Mouse (Mus musculus) B cell, adult 62 days (primary cell): ENCODE data around the gene H2-Ke6. TPM values are rescaled to one million over a fixed set of nuclear protein-coding genes. Genes with fewer than 3 reads are reported as not detected.

Source experiments
- total RNA-seq: library from RNA; stranded (reverse); gene quantifications from 4 replicates; pipeline ENCODE4 v1.2.4, GENCODE M21; 2023

H2-Ke6 gene
- total RNA-seq: 122 to 144 TPM (median 136 TPM) in 4 replicates

DNA sequence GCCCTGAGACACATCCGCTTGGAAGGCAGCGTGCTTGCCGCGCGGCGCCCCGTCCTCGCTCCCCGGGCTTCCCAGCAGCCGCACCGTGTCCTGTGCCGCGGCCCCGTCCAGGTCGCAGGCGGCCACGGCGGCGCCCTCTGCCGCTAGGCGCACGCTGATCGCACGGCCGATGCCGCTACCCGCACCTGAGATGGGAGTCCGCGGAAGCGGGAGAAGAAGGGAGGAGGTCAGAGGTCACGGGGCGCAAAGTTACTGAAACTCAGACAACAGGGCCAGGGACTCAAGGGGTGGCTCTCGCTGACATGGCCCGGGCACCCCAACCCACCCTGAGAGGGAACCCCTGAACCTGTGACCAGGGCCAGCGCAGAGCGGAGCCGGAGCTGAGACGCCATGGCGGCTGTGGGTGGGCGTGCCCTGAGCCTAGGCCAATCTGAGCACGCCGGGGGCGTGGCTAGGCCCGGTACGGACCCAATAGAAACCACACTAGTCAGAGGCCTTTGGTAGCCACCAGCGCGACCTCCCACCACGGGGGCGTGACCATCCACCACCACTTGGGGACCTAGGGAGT is at the start of gene H2-Ke6:
Gene H2-Ke6, minus strand, starts transcription at position 405 of the 568 bp plus-strand sequence.

DNA sequence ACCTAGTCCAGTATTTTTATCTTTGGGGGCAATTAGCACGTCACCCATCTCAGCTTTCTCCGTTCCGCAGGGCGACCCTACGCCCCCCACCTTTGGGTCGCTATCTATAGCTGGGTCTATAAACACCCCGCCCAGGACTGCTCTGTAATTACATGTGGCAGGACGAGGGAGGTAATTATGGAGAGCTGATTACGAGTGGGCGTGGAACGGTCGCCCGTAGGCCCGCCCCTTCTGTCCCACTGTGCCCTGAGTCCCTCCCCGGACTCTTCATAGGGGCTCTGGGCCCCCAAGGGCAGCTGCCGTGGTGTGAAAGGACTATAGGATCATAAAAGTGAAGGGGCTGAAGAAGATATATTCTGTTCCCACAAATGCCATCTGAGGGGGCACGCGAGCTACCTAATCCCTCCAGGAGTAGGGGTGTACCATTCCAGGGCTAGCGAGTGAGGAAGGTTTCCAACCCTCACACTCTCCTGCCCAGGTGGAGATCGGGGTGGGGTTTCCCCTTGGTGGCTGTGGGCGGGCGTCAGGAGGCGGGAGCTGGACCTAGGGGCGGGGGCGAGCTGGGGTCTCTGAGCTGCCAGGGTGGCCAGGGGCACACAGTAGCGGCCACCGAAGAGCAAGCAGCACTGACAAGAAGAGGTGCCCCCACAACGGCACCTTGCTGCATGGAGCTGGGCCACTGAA is 11.2 kb upstream of the H2-Ke6 start, which contains the start of gene Col11a2:
Gene Col11a2, plus strand, starts transcription at position 560 of the 684 bp plus-strand sequence.

DNA sequence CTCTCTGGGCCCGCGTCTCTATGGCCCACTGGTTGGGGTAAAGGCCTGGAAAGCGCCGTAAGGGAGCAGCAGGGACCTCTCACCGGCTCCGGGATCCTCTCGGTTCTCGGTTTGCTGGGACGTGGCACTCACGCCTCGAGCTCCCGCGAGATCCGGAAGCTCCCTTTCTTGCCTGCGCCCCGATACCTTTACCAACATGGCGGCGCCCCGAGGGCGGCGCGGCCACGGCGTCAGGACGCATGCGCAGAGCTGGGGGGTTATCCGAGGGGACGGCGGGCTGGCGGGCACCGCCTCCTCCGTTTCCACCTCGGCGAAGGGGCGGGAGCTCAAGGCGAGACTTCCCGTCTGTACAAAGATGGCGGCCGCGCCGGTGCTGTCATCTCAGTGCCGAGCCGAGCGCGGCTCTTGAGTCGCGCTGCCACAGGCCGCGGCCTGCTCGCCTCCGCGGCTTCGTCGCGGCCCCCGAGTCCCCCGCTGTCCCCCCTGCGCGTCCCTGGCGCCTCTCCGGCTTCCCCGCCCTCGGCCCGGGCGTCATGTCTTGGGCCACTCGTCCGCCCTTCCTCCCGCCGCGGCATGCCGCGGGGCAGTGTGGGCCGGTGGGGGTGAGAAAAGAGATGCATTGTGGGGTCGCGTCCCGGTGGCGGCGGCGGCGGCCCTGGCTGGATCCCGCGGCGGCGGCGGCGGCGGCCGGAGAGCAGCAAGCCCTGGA is 3.8 kb upstream of the H2-Ke6 start, which contains the start of the genes Slc39a7 and Rxrb:
Gene Slc39a7, minus strand, starts transcription at position 218 of the 709 bp plus-strand sequence.
Gene Rxrb, plus strand, starts transcription at position 348 of the 709 bp plus-strand sequence.

DNA sequence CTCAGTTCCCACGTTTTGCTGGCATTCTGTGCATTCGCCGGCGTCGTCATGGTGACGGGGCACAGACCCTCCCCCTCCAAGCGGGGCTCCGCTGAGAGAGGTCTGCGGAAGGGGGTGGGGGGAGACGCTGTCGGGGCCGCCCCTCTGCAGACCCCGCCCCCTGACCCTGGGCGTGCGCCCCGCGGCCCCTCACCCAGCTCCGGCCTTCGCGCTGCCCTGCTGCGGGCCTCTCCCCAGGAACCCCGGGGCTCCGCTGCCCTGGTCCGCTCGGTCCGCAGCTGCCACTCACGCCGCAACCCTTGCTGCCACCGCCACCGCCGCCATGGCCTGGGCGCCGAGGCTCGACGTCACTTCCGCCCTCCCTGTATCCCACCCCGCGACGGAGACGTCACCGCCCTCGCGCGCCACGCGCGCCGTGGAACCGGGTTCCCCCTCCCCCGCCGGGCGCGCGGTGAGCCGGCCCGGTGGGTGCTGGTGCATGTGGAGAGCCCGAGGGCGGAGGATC is 3.5 kb downstream of the H2-Ke6 start, which contains the start of gene Ring1:
Gene Ring1, minus strand, starts transcription at position 364 of the 505 bp plus-strand sequence.

DNA sequence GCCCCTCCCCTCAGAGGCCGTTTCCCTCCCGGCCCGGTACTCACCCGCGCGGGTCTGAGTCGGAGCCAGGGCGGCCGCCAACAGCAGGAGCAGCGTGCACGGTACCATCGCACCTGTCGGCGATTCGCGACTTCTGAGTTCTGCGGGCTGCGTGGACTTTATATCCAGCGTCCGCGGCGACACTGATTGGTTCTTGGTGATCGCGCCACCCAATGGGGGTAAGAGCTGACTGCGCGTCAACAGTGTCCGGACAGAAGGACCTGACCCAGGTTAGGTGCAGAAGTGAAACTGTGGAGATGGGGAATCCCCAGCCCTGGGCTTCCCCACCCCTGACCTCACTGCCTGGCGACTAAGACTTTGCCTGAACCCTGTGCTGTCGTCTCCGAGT is 27.7 kb downstream of the H2-Ke6 start, which contains the start of gene H2-K1:
Gene H2-K1, minus strand, starts transcription at position 198 of the 388 bp plus-strand sequence.

Other genes starting within 250 kb of the H2-Ke6 start
- 0.42 to 0.43 TPM in 2 of 4 replicates, not detected in the others for gene Angptl4, start 246.2 kb downstream of the H2-Ke6 start, total RNA-seq
- 1.8 to 3.6 TPM (median 2.5 TPM) in 4 replicates for gene Kank3, start 217.5 kb downstream of the H2-Ke6 start, total RNA-seq
- 3,326 to 3,462 TPM (median 3,401 TPM) in 4 replicates for gene Rps28, start 203.5 kb downstream of the H2-Ke6 start, total RNA-seq
- 142 to 168 TPM (median 145 TPM) in 4 replicates for gene Ndufa7, start 203.5 kb downstream of the H2-Ke6 start, total RNA-seq
- gene Cd320, start 185.0 kb downstream of the H2-Ke6 start, total RNA-seq: 3.6 to 7.8 TPM (median 5.2 TPM) in 4 replicates
- not detected in 4 replicates for gene Gm7029, start 154.2 kb downstream of the H2-Ke6 start, total RNA-seq
- 2.4 to 6.4 TPM (median 2.6 TPM) in 4 replicates for gene Kifc1, start 137.4 kb downstream of the H2-Ke6 start, total RNA-seq
- 0.75 to 0.94 TPM in 2 of 4 replicates, not detected in the others for gene Platr17, start 122.9 kb downstream of the H2-Ke6 start, total RNA-seq
- 43.7 to 52.6 TPM (median 49.3 TPM) in 4 replicates for gene Daxx, start 118.6 kb downstream of the H2-Ke6 start, total RNA-seq
- gene Tapbp, start 112.2 kb downstream of the H2-Ke6 start, total RNA-seq: 431 to 449 TPM (median 436 TPM) in 4 replicates
- gene Zbtb22, start 112.2 kb downstream of the H2-Ke6 start, total RNA-seq: 37.5 to 42.9 TPM (median 39.2 TPM) in 4 replicates
- 169 to 183 TPM (median 181 TPM) in 4 replicates for gene Rgl2, start 98.5 kb downstream of the H2-Ke6 start, total RNA-seq
- 55.2 to 64.5 TPM (median 58.4 TPM) in 4 replicates for gene Pfdn6, start 87.7 kb downstream of the H2-Ke6 start, total RNA-seq
- gene Wdr46, start 87.4 kb downstream of the H2-Ke6 start, total RNA-seq: 37.1 to 42.6 TPM (median 40.1 TPM) in 4 replicates
- 3.9 to 6.1 TPM (median 5.8 TPM) in 4 replicates for gene B3galt4, start 76.6 kb downstream of the H2-Ke6 start, total RNA-seq
- 86.2 to 102 TPM (median 93.0 TPM) in 4 replicates for gene Vps52, start 72.2 kb downstream of the H2-Ke6 start, total RNA-seq
- 1,434 to 1,528 TPM (median 1,474 TPM) in 4 replicates for gene Rps18, start 72.1 kb downstream of the H2-Ke6 start, total RNA-seq
- 2,712 to 3,144 TPM (median 2,852 TPM) in 4 replicates for gene H2-K1, start 27.7 kb downstream of the H2-Ke6 start, total RNA-seq
- gene Ring1, start 3.4 kb downstream of the H2-Ke6 start, total RNA-seq: 31.0 to 45.2 TPM (median 32.4 TPM) in 4 replicates
- 63.8 to 91.4 TPM (median 78.7 TPM) in 4 replicates for gene Slc39a7, start 3.6 kb upstream of the H2-Ke6 start, total RNA-seq
- 106 to 119 TPM (median 119 TPM) in 4 replicates for gene Rxrb, start 3.8 kb upstream of the H2-Ke6 start, total RNA-seq
- gene Col11a2, start 11.4 kb upstream of the H2-Ke6 start, total RNA-seq: 4.3 to 8.8 TPM (median 5.6 TPM) in 4 replicates
- 232 to 249 TPM (median 239 TPM) in 4 replicates for gene H2-Oa, start 64.3 kb upstream of the H2-Ke6 start, total RNA-seq
- gene H2-DMa, start 91.5 kb upstream of the H2-Ke6 start, total RNA-seq: 659 to 693 TPM (median 673 TPM) in 4 replicates
- 421 to 508 TPM (median 482 TPM) in 4 replicates for gene Brd2, start 94.6 kb upstream of the H2-Ke6 start, total RNA-seq
- 1,557 to 1,593 TPM (median 1,583 TPM) in 4 replicates for gene H2-DMb2, start 115.2 kb upstream of the H2-Ke6 start, total RNA-seq
- 718 to 852 TPM (median 762 TPM) in 4 replicates for gene H2-DMb1, start 125.0 kb upstream of the H2-Ke6 start, total RNA-seq
- gene Tap1, start 159.5 kb upstream of the H2-Ke6 start, total RNA-seq: 128 to 142 TPM (median 134 TPM) in 4 replicates
- gene Psmb9, start 159.7 kb upstream of the H2-Ke6 start, total RNA-seq: 94.7 to 115 TPM (median 111 TPM) in 4 replicates
- gene Psmb8, start 169.7 kb upstream of the H2-Ke6 start, total RNA-seq: 201 to 222 TPM (median 208 TPM) in 4 replicates
- gene Tap2, start 175.5 kb upstream of the H2-Ke6 start, total RNA-seq: 108 to 140 TPM (median 126 TPM) in 4 replicates
- 973 to 1,048 TPM (median 1,003 TPM) in 4 replicates for gene H2-Ob, start 210.8 kb upstream of the H2-Ke6 start, total RNA-seq
- gene H2-Ab1, start 229.6 kb upstream of the H2-Ke6 start, total RNA-seq: 5,714 to 6,004 TPM (median 5,823 TPM) in 4 replicates